Mouse (Mus musculus): ENCODE measurements around the gene Sdf4. TPM values are rescaled to one million over a fixed set of nuclear protein-coding genes. Genes with fewer than 3 reads are reported as not detected.

Gene Sdf4
- 248 and 275 TPM in 2 replicates for total RNA-seq (2021)
- long read RNA-seq, full-length matches to known transcripts, result 266 of 307 reads
- long read RNA-seq, partial matches to known transcripts, result 29 of 307 reads
- long read RNA-seq, other reads (novel, unspliced or antisense), result 12 of 307 reads

DNA sequence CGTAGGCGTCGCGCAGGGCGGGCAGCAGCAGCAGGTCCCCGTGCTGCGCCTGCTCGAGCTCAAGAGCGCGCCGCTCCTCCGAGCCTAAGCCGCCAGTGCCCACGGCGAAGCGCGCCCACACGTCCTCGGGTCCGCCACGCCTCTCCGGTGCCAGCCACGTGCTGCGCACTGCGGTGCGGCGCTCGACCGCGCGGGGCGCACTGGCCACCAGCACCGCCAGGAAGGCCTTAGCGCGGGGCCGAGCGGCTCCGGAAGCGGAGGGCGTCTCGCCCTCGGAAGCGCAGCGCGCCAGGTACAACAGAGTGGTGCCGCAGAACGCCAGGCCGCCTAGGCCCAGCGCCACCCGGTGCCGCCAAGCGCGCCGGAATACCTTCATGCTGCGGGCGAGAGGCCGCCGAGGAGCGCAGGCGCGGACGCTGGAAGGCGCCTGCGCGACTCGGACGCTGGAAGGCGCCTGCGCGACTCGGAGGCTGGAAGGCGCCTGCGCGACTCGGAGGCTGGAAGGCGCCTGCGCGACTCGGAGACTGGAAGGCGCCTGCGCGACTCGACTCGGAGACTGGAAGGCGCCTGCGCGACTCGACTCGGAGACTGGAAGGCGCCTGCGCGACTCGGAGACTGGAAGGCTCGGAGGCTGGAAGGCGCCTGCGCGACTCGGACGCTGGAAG, at the start of gene Sdf4, which contains the start of gene B3galt6:
Gene Sdf4 (plus strand): TSS at position 632 of the 665 bp plus-strand sequence.
Gene B3galt6 (minus strand): TSS at position 409 of the 665 bp plus-strand sequence.
- peak; percentile 79 for DNase-seq

DNA sequence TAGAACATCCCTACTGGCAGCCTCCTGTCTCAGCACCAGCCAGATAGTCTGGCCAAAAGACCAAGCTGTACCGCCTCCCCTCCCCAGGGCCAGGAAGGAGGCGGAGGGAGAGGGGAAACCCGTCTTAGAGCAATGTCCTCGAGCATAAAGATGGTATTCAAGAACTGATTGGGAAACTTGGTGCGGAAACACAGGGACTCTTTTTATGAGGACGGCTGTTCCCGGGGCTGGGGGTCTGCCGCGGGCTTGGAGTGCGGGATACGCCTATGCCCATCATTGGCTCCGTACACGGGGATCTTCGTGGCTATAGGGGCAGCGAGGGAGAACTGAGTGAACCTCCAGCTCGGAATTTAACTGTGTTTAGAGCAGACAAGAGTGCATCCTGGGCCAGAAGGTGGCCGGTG, 49.6 kb upstream of the Sdf4 start:
- DNase-seq, result peak; percentile 8

DNA sequence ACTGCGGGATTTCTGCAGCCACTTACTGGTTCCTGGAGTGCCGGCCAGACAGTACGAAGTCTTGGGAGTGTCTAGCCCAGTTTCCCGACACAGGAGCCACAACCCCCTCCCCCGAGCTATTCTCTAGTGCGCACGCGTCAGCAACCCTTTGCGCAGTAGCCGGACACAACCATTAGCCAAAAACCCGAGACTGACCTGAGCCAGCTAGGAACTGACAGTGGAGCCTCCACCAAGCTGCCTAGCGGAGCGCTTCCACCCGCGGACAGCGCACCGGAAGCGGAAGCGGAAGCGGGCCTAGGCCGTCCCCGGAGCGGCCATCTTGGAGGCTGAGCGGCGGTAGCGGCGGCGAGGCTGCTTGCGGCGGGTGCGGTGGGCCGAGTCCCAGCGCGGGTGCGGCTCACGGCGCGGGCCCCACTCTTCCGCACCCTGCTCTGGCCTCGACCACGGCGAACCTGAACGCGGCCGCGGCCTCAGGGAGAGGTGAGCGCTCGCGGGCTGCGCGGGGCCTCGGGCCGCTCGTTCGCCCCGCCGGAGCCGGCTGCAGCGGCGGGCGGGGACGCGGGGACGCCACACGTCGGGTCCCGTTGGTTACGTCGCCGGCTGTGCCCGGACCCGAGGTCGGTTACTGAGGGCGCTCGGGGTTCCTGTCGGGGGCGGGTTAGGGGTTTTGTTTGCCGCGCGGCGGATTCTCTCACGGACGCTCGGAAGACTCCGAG, 49.0 kb upstream of the Sdf4 start, which contains the start of gene Ube2j2:
Gene Ube2j2 (plus strand): TSS at position 298 of the 716 bp plus-strand sequence.
- peak; percentile 95 for DNase-seq

DNA sequence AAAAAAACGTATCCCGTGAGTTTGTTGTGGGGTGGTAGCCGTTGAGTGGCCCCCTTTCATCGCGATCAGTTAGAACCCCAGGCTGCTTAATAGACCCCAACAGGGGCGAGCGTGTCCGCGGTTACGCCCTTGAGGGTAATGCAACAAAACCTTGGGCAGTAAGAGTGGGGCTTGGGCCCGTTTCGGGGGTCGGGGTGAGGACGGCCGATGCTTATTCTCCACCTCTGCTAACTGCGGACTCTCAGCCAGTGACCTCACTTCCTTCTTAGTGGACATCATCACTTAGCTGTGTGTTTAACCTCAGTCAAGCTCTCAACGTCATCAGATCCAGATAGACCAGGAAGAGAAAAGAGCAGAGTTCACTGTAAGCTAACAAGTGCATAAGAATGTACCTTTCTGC, 48.4 kb upstream of the Sdf4 start:
- no peak for DNase-seq

DNA sequence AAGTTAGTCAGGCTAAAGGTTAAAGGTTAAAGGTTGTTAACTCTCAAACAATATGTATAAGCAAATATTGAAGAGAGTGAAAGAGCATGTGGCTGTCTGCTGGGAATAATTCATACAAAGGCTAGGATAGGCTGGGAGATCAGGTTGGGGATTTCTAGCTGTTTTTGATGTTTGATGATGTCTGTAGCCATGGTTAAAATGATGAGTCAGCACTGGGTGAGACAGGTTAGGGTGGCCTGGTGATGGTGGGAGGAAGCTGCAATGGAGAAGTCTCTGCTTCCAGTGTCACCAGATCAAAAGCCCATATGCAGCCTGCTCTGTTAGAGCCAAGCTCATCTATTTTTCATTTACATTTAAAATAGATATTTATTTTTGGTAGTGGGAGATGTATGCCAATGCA, 45.6 kb upstream of the Sdf4 start:
- no peak for DNase-seq

DNA sequence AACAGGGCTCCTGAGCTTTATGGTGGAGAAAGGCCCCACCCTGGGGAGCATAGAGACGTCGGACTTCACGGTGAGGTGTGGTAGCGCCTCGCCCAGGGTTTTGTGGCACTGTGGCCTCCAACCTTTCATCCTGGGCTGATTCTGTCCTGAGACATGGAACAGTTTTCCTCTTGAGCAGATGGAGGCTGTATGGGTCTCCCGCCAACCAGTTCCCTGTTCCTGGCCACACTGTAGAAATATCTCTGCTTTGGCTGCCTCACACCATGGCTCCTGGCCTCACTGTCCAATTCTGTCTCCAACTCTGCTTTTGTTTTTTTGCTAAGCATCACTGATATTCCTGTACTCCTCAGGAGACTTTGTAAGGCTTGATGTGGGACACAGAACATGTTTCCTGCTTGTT, 37.2 kb upstream of the Sdf4 start:
- DNase-seq, result no peak

DNA sequence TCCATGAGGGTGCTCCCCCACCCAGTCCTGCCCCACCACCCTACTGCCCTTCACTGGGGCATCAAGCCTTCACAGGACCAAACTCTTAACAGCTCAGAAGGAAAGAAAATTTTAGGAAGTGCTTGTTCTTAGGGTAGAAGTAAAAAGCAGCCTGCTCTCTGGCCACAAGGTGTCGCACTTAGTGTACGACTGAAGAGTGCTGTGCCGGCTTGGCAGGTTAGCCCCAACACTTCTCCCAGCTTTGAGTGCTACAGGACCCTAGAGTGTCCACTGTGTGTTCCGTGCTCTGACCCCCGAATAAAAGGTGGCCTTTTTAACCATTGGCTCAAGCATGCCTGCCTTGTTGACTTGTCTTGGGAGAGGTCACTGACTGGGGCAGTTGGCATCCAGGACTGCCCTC, 33.4 kb upstream of the Sdf4 start:
- DNase-seq, result peak; percentile 71

DNA sequence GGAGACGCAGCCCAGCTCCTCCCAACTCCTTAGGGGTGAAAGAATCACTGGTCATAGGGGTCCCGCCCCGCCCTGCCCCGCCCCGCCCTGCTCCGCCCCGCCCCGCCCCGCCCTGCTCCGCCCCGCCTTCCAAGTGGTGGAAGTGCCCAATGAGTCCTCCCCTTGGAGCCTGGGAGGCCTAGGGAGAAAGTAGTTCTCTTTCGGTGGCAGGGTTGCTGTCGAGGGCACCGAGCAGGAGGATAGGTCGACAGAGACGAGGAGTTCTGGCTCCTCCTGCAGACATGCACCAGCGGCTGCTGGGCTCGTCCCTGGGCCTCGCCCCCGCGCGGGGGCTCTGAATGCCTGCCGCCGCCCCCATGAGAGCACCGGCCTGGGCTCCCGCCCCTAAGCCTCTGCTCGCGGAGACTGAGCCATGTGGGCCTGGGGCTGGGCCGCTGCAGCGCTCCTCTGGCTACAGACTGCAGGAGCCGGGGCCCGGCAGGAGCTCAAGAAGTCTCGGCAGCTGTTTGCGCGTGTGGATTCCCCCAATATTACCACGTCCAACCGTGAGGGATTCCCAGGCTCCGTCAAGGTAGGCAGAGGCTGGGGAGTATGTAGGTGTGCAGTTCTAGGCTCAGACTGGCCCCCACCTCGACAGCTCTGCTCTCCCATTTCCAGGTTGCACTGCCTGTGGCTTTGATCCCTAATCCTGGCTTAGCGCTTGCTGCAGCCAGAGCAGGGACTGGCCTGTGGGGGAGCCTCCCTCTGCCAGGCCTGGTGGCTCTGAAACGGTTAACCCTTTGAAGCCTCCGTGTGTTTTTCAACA, 30.3 kb upstream of the Sdf4 start, which contains the start of gene C1qtnf12:
Gene C1qtnf12 (plus strand): TSS at position 152 of the 805 bp plus-strand sequence.
- DNase-seq, result peak; percentile 60

DNA sequence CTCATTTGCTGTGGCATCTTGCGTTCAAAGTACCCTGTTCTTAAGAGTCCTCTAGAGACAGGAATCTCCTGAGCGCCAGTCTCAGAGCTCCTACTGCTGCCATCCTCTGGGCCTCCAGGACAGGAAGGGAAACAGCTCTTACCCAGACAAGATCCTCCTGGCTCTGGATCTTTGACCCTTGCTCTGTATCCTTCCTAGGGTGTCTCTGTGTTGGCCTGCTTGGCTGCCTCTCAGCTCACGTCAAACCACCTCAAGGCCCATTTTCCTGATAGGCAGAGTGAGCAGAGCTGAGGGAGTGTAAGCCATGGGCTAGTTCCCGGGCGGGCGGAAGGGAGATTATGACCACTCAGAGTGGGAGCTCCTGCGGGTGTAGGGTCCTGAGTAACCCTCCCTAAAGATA, 29.6 kb upstream of the Sdf4 start:
- DNase-seq, result no peak

DNA sequence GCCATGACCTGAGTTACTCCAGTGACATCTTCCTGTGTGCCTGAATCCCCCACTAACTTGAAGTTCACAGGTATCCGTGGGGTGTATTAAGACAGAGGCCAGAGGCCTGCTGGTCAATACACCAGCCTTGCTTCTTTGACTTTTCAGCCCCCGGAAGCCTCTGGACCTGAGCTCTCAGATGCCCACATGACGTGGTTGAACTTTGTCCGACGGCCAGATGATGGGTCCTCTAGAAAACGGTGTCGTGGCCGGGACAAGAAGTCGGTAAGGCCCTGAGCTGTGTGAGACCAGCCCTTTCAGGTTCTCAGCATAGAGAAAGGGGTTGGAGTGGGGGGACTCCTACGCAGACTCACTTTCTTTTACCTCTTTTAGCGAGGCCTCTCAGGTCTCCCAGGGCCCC, 28.3 kb upstream of the Sdf4 start:
- DNase-seq, result no peak

DNA sequence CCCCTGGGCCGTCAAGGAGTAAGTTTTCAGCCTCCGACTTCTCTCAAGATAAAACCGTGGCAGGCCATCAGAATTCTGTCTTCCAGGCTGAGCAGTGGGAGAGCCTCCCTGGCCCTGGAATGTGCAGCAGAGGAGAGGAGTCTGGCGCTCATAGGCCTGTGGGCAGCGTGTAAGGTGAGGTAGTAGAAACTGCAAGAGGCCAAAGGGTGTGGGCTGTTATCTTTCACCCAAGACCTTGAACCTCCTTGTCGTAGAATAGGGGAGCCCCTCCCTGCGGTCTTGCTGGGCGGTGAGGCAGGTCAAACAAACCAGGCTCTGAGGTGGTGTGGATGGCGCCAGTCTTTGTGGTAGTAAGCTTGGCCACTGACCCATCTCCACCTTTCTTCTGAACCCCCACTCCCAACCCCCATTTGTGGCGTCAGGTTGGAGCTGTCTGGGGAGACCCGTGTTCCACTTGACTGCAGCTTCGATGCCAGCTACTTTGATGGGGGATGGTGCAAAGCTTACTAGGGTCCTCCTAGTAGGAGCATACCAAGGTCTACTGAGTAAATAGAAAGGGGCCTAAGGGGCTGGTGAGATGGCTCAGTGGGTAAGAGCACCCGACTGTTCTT, 23.5 kb upstream of the Sdf4 start:
- no peak for DNase-seq

DNA sequence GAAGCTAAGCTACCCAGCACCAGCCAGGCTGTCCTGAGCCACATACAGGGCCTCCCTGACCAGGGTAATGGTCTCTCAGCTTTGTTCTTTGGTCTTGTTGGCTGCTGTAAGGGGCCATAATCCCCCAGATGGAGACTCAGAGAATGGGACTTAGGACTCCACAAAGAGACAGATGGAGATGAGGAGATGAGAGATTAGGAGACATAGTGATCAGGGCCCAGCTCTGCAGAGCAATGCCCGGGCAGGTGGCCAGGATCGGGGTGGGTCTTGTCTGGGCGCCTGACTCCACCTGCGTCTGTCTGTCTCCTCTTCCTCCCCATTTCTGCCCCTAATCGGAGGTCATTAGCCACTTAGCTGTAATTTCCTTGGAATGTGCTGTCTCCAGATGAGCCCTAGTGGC, 22.4 kb upstream of the Sdf4 start:
- no peak for DNase-seq

DNA sequence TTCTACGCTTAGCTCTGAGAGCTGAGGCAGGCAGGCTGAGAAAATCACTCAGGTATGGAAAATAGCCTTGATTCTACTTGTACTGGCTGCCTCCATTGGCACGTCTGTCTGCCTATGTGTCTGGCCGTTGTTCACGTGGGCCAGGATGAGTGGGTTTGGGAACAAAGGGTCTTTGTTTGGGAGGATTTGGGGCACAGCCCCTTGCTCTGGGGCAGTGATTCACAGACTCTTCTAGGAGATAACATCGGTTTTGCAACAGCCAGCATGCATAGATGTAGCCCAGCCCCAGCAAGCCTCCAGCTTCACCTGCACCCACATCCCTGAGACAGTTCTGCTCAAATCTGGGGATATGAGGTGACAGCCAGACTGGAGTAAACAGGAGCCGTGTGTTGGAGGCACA, 20.0 kb upstream of the Sdf4 start:
- no peak for DNase-seq

DNA sequence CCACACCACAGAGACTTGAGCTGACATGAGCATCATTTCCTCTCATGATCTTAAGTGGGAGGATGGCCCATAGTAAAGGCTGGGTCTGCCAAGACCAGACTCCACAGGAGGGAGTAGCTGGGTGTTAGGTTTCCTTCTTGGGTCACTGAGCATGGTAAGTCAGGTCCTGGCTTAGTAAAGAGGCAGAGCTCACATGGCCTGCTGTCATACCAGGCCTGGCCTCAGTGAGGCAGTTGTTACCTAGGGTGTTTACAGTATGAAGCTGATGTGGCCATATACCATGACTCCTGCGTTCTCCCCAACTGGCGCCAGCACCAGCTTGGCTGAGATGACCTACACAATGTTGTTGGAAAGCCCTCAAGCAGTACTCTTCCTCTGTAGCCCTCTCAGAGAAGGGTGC, 19.4 kb upstream of the Sdf4 start:
- DNase-seq, result no peak

DNA sequence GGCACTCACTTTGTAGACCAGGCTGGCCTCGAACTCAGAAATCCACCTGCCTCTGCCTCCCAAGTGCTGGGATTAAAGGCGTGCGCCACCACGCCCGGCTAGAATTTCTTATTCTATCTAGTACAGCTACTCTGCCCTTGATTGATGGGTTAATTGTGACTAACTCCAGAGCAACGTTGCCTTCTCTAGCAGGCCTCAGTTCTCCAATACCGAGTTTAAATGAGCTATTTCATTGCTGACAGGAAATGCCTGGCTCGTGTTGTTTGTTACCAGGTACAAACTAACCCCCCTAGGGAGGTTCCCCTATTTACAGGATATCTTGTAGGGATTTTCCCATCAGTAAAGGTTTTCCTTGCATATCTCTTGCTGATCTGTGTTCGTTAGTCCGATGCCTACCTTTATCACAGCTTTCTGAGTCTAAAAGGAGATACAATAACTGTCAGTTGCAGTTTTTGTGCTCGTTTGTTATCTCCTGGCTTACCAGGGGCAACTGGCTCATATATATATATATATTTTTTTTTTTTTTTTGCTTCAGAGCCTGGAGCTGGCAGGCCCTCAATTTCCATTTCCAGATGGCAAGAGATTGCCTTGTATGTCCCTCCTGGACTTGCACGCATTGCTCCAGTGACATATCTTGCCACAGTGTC, 11.1 kb upstream of the Sdf4 start:
- DNase-seq, result no peak

DNA sequence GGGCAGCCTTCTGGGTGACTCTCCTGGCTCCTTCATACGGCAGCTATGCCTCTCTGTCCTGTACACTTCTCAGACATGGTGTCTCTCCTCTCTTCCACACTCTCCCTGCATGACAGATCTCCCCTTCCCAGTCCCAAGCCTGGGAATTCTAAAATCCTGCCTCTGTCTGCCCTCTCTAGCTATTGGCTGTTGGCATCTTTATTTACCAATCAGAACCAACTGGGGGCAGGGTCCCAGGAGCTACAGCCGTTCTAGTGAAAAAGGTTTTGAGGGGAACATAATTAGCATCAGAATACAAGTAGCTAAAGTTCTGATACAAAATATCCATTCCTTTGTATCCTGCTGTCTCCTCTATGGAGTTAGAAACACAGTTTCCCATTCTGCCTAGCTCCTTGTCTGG, 8.9 kb upstream of the Sdf4 start:
- no peak for DNase-seq

DNA sequence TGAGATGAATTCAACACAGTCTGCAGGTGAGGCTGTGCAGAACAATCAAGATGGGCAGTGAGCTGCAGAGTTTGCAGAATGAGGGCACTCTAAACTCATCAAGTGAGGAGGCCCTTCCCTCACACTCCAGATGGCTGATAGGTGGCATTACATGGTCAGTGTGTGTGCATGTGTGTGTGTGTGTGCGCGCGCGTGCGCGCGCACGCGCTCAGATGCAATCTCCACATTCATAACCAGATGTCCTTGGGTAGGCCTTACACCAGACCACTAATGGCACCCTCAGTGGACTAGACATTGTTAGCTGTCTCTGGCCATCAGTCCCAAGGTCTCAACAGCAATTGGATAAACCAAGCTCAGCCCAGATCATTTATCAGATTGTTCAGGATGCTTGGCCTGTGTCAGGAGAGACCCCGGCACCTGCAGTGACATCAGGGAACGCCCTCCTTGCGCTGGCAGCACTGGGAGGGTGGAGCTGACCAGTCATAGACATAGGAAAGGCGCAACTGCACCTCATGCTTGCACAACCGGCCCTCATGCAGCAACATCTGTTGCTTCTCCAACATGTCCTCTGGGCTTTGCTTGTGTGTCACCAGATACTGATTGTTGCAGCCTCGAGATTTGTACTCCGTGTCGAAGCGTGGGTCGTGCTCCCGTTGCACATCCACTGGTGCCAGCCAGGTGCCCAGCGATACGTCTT, 1.3 kb upstream of the Sdf4 start:
- no peak for DNase-seq

DNA sequence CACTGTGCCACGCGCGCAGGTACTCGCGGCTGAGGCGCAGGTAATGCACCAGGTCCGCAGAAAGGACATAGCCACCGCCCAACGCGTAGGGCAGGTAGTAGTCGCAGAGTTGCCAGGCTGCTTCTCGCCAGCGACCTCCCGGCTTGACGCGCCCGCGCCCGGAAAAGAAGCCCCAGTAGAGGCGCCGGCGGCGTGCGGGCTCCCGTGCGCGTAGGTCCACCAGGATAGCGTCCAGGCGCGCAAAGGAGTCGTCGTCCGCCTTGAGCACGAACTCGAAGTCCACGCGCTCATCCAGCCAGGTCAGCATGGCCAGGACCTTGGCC, 803 bp upstream of the Sdf4 start:
- DNase-seq, result no peak

DNA sequence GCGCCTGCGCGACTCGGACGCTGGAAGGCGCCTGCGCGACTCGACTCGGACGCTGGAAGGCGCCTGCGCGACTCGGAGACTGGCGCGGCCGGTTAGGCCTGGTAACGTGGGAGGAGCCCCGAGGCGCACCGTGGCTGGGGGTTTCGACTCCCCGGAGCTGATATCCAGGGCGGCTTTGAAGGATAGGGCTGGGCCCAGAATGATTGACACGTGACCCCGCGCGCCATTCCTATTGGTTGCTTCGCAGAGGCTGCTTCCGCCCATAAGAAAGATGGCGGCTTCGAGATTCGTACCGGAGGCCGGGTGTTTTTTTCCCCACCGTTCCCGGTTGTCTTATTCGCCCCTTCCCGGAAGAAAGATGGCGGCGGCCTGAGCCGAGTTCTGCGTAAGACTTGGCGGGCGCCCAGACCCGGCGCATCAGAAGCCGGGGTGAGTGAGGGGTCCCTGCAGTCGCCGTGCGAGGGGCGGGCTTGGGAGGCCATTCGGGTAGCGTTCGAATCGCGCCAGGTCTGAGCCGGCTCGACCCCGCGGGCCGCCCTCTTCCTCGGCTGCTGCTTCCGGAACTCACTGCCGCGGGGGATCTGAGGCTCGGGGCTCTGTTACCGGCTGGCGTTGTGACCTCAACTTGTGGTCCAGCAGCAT, 355 bp downstream of the Sdf4 start:
- peak; percentile 94 for DNase-seq

DNA sequence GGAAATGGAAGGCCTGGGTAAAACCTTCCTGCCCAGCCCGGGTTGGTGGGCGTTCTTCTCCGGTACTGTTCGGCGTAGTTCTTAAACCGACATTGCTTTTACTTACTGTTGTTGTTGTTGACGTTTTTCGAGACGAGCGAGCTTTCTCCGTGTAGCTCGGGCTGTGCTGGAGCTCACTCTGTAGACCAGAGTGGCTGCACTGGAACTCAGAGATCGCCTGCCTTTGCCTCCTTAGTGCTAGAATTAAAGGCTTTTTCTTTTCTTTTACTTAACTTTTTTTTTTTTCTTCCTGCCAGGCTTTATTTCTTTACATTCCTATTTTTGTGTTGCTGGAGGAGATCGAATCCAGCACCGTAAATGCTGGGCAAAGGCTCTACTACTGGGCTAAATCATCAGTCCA, 934 bp downstream of the Sdf4 start:
- DNase-seq, result no peak

DNA sequence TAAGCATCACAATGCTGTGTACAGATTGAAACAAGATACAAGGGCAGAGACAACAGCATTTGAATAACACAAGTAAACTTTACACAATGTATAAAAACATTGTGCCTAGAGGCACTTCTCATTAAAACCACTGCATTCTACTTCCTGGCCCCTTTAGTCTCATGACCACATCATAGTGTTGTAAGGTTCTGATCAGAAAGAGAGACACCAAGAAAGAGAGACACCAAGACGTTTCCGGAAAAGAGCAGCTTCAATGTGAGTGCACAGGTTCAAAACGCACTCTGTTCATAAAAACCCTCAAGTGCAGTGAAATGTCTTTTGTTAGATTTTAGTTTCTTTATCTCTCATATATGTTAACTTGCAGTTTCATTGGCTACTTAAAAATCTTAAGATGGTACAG, 11.4 kb downstream of the Sdf4 start:
- DNase-seq, result no peak
